Mouse (Mus musculus) embryonic fibroblast, embryonic 13.5 days (primary cell): ENCODE measurements around the gene Ankmy2. TPM values are rescaled to one million over a fixed set of nuclear protein-coding genes. Genes with fewer than 3 reads are reported as not detected.
A peak's percentile ranks its signal among the peaks of the same experiment; 100 is the strongest.

Experiments used
- H3K27ac ChIP-seq: 2 replicates; pipeline ENCODE4 v1.5.1; 2012; ENCODE audit warnings: low read length, control low read depth, inconsistent platforms; ENCODE audit not compliant: insufficient read depth
- H3K4me1 ChIP-seq: 2 replicates; pipeline ENCODE4 v1.6.1; 2011; ENCODE audit warnings: low read length; ENCODE audit not compliant: control insufficient read depth, insufficient read depth
- H3K4me3 ChIP-seq: 2 replicates; pipeline ENCODE4 v1.5.1; 2011; ENCODE audit warnings: mild to moderate bottlenecking, control low read depth, low read length; ENCODE audit not compliant: insufficient read depth
- CTCF ChIP-seq: IDR thresholded peaks from 2 replicates; pipeline ENCODE4 v1.5.1; 2011; ENCODE audit warnings: mild to moderate bottlenecking, control low read depth, low read length, moderate library complexity, borderline replicate concordance; ENCODE audit not compliant: insufficient read depth
- POLR2A ChIP-seq: IDR thresholded peaks from 2 replicates; pipeline ENCODE4 v1.6.1; 2011; ENCODE audit warnings: low read depth, mild to moderate bottlenecking, control low read depth, low read length, moderate library complexity
- polyA plus RNA-seq: library from polyadenylated mRNA; stranded (reverse); fragments of >200 nt; gene quantifications from 2 replicates; pipeline ENCODE4 v1.2.4, GENCODE M21; 2011; ENCODE audit warnings: low read depth; ENCODE audit not compliant: missing spikeins, insufficient read length

The Ankmy2 gene
- polyA plus RNA-seq, 1 experiment: 33.3 TPM

DNA sequence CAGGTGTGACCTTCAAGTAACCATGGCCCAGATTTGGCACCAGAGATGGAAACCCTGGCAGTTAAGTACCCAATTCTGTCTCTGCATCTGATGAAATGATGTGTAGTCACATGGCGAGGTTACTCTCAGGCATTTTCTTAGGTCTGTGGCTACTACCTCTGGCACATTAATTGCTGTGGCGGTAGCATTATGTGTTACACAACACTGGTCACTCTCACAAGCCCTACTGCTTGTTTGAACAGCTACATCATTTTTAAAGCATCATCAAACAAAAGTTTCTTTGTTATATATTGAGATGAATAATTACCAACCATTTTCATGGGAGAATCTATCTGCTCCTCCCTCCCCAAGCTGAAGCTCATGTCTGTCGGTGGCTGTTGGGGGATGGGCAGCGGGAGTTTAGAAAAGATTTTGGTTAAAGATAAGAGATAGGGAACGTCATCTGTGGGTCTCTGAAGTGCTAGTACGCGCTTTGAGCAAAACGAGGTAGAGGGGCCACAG, 1.7 kb upstream of the Ankmy2 start:
- TF ChIP-seq POLR2A (no peak), CTCF (no peak)
- H3K4me3 ChIP-seq: peak overlapping the region; percentile 94
- peaks cover 3% of the 10 kb centered on the region; the same call in 1 of the 2 replicates for H3K4me1 ChIP-seq
- H3K27ac ChIP-seq: no peak overlapping the region

GRCm38 (mm10) chr12:36156101-36156636, 745 bp upstream of the Ankmy2 start:
- TF ChIP-seq POLR2A (no peak), CTCF (no peak)
- no peak overlapping the region for H3K27ac ChIP-seq
- H3K4me3 ChIP-seq: peak overlapping the region; percentile 94
- peaks cover 3% of the 10 kb centered on the region; the same call in 1 of the 2 replicates for H3K4me1 ChIP-seq

- H3K4me3 ChIP-seq: peak overlapping the region; percentile 60
- TF ChIP-seq POLR2A (no peak), CTCF (no peak)
- peak overlapping the region; percentile 80 for H3K27ac ChIP-seq
- H3K4me1 ChIP-seq: peaks cover 3% of the 10 kb centered on the region; the same call in 1 of the 2 replicates
These were observed 357 bp downstream of the Ankmy2 start for GRCm38 (mm10) chr12:36157304-36157637.

DNA sequence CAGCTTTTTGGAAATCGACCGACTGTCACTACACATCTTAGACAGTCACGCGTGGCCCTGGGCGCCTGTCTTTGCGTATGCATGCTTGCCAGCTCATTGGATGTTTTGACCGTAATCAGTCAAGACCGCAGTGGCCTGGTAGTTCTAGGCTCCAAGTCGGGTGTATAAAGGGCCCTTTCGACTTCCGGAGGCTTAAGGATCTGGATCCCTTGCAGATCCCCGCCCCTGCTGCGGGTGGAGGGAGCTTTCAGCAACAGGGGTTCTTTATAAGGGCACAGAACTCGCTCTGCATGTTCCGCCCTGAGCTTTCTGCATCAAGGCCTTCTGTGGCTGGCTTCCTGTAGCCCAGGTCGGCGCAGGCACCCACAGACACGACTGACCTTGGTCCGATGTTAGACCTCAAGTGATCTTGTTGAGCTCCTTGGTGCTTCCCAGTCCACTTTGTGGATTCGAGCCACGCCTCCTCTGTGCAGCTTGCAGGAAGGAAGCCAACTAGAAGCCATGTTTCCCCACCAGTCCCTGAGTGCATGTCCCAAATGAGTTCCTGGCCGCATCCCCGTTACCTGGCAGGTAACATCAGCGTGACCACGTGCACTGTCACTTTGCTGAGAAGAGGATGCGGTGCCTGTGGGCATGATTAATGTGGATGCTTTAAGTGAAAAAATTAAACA, 859 bp downstream of the Ankmy2 start, which contains the start of gene Bzw2:
Gene Bzw2, minus strand, starts transcription at position 443 of the 671 bp plus-strand sequence.
- TF ChIP-seq CTCF (no peak), POLR2A (peak; percentile 77)
- Histone ChIP-seq H3K4me3 (peak within 1 kb of the TSS; percentile 60), H3K4me1 (peaks cover 3% of the 10 kb centered on the region; the same call in 1 of the 2 replicates)

GRCm38 (mm10) chr12:36164126-36164791, 7.3 kb downstream of the Ankmy2 start:
- no peak for TF ChIP-seq CTCF
- TF ChIP-seq POLR2A: no peak
- no peaks in the 10 kb centered on the region for H3K4me1 ChIP-seq
- H3K4me3 ChIP-seq: no peak overlapping the region
- H3K27ac ChIP-seq: no peak overlapping the region

More for the DNA sequence above, 859 bp downstream of the Ankmy2 start, which contains the start of gene Bzw2:
- H3K27ac ChIP-seq: peak within 1 kb of the TSS; percentile 80

- no peak overlapping the region for H3K4me3 ChIP-seq
- H3K4me1 ChIP-seq: no peaks in the 10 kb centered on the region
- TF ChIP-seq POLR2A: no peak
- no peak for TF ChIP-seq CTCF
- no peak overlapping the region for H3K27ac ChIP-seq
These were observed 8.4 kb downstream of the Ankmy2 start for GRCm38 (mm10) chr12:36165299-36165698.

DNA sequence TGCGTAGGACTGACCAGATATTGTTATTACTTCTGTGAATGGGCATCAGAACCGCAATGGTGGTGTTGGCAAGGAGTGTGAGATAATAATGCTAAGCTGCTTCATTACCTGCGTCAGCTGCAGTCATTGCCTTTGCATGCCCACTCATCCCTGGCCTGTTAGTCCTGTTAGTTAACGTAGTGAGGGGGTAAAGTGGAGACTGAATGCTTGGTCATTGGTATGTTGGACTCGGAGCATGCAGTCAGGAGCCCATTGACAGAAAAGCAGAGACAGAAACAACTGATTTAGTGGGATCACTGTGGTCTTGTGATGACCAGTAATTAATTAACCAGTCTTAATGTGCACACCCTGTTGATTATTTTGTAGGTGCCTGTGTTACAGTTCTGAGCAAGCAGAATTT, 20.3 kb downstream of the Ankmy2 start:
- H3K27ac ChIP-seq: no peak overlapping the region
- no peak overlapping the region for H3K4me3 ChIP-seq
- no peak for TF ChIP-seq POLR2A
- TF ChIP-seq CTCF: no peak
- no peaks in the 10 kb centered on the region for H3K4me1 ChIP-seq

DNA sequence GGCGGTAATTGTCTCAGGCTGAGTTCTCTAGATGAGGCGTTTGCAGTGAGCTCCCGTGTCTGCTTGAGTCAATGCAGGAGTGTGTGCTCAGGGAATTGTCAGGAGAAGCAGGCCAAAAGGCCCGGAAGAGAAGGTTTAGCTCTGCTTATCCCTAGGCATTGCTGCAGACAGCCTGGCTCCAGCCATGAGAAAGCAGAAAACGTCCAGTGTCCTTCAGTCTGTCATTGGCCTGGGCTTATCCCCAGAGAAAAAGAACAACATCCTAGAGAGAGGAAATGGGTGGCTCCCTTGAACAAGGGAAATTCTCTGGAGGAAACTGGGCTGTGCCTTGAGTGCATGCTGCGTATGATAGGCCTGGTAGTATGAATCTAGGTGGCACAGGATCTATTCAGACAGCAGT, 25.7 kb downstream of the Ankmy2 start:
- H3K4me3 ChIP-seq: no peak overlapping the region
- no peaks in the 10 kb centered on the region for H3K4me1 ChIP-seq
- TF ChIP-seq POLR2A (no peak), CTCF (no peak)
- H3K27ac ChIP-seq: no peak overlapping the region

DNA sequence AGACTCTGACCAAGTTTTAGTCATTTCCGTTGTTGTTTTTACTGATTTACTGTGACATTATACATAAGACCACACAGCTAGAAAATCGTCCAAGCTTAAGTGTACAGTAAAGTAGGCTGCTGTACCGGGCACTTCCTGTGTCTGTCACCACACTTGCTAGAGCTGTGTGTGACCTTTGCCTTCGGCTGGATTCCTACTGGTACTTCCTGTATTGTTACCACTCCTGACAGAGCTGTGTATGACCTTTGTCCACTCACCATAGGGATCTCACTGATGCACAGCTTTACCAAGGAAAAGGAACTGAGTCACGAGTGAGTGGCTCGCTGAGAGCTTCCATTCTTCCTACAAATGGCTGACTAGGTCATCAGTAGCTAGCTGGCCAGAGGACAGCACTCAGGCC, 30.2 kb downstream of the Ankmy2 start:
- Histone ChIP-seq H3K27ac (no peak overlapping the region), H3K4me3 (no peak overlapping the region)
- TF ChIP-seq CTCF: no peak
- TF ChIP-seq POLR2A: no peak

GRCm38 (mm10) chr12:36189610-36190009, 32.7 kb downstream of the Ankmy2 start:
- TF ChIP-seq POLR2A: no peak
- TF ChIP-seq CTCF: no peak
- no peaks in the 10 kb centered on the region for H3K4me1 ChIP-seq
- H3K4me3 ChIP-seq: no peak overlapping the region
- H3K27ac ChIP-seq: no peak overlapping the region

More for the DNA sequence above, 30.2 kb downstream of the Ankmy2 start:
- no peaks in the 10 kb centered on the region for H3K4me1 ChIP-seq
